7 mouse cellular contexts compared by ENCODE assay signal in genomic region chr11:69015644-69016441, GRCm38 (mm10). TPM values are rescaled to one million over a fixed set of nuclear protein-coding genes. Genes with fewer than 3 reads are reported as not detected.
DNase-seq lines count a peak whose midpoint lies in the region; ATAC-seq lines count a peak whose summit lies in the region.

Ctc1 (plus strand) TSS chr11:69015911.

- no peaks in the 10 kb centered on the region for H3K9me3 ChIP-seq in limb, embryonic 10.5 days (replicated peaks)
- no peaks in the 10 kb centered on the region for H3K9me3 ChIP-seq in midbrain, embryonic 13.5 days

- H3K27ac ChIP-seq in limb, embryonic 10.5 days = peak within 1 kb of the TSS; percentile 99
- peak within 1 kb of the TSS; percentile 85 for H3K27ac ChIP-seq in midbrain, embryonic 13.5 days

- DNase-seq in adrenal gland, adult 8-10 months = peak; percentile 87
- DNase-seq in embryo, embryonic 9.5 days (ENCODE audit: extremely low spot score) = peak; percentile 93
- peak; percentile 49 for DNase-seq in gonadal fat pad, adult 2 months (ENCODE audit: low read depth)
- DNase-seq in kidney, adult 11 months = peak; percentile 85
- peak; percentile 94 for DNase-seq in limb, embryonic 10.5 days (ENCODE audit: low spot score)
- peak; percentile 88 for DNase-seq in spleen, adult 12 weeks (ENCODE audit: low spot score)

- peaks cover 16% of the 10 kb centered on the region for H3K36me3 ChIP-seq in limb, embryonic 10.5 days
- H3K36me3 ChIP-seq in midbrain, embryonic 13.5 days = peaks cover under 1% of the 10 kb centered on the region; the same call in 1 of the 2 replicates

- peak within 1 kb of the TSS; percentile 86 for H3K9ac ChIP-seq in midbrain, embryonic 13.5 days (replicated peaks)

- peak within 1 kb of the TSS; percentile 69 for H3K4me3 ChIP-seq in limb, embryonic 10.5 days
- H3K4me3 ChIP-seq in midbrain, embryonic 13.5 days (replicated peaks) = peak within 1 kb of the TSS; percentile 59

- H3K27me3 ChIP-seq in limb, embryonic 10.5 days (ENCODE audit: low read depth, poor library complexity, severe bottlenecking) = no peaks in the 10 kb centered on the region
- no peaks in the 10 kb centered on the region for H3K27me3 ChIP-seq in midbrain, embryonic 13.5 days

- WGBS in limb, embryonic 10.5 days = 4% methylated on average over 38 of the region's 38 CpGs
- 4% methylated on average over 38 of the region's 38 CpGs for WGBS in midbrain, embryonic 13.5 days

- H3K4me1 ChIP-seq in limb, embryonic 10.5 days = peaks cover 24% of the 10 kb centered on the region
- H3K4me1 ChIP-seq in midbrain, embryonic 13.5 days (replicated peaks) = peaks cover 27% of the 10 kb centered on the region

- ATAC-seq in midbrain, embryonic 13.5 days = peak; percentile 96

- peak within 1 kb of the TSS; percentile 78 for H3K4me2 ChIP-seq in midbrain, embryonic 13.5 days (replicated peaks)

RNA-seq across cellular contexts. Expression of gene Ctc1, which starts in this region (rescaled TPM):
- 10 to 100 TPM; 30.7 to 46.1 (median 39.2) TPM for total RNA-seq in adrenal gland, adult 8-10 months (2022)
- 38.6 and 39.8 TPM in 2 replicates for polyA plus RNA-seq in gonadal fat pad, adult 2 months (2012; rRNA removed)
- polyA plus RNA-seq in limb, embryonic 10.5 days (2016; fragmentation: Nextera tagmentation; extraction: Ambion mirVana) = 103 and 104 TPM in 2 replicates
- polyA plus RNA-seq in midbrain, embryonic 13.5 days (2015; fragmentation: Nextera tagmentation; extraction: Ambion mirVana) = 51.2 and 58.8 TPM in 2 replicates

Comparison
In these comparisons a context has a peak if more than half of its experiments do, and no peak if none do; other contexts are left out.
1. Peak in every context shown above with its lines: DNase-seq, ATAC-seq, H3K4me3 ChIP-seq and H3K27ac ChIP-seq.